Mouse (Mus musculus): ENCODE data around the gene Mettl21a.
"Not testable (repeated sequence)": the region's sequence is repeated elsewhere in the genome, so short reads cannot be mapped to it uniquely, and the experiment has no call there.

Mettl21a gene

GRCm38 (mm10) chr1:64614311-64614710 is 2.7 kb downstream of the Mettl21a start:
- no peak for DNase-seq (ENCODE audit: low spot score)

GRCm38 (mm10) chr1:64609976-64610375 is 7.1 kb downstream of the Mettl21a start:
- no peak for DNase-seq (ENCODE audit: low spot score)

- no peak for DNase-seq (ENCODE audit: low spot score)
Measured at GRCm38 (mm10) chr1:64609145-64609544, 7.9 kb downstream of the Mettl21a start.

GRCm38 (mm10) chr1:64603381-64603780 is 13.7 kb downstream of the Mettl21a start:
- DNase-seq (ENCODE audit: low spot score): no peak

GRCm38 (mm10) chr1:64601242-64601842 is 15.7 kb downstream of the Mettl21a start:
- DNase-seq (ENCODE audit: low spot score): no peak

GRCm38 (mm10) chr1:64600413-64601077 is 16.5 kb downstream of the Mettl21a start:
- no peak for DNase-seq (ENCODE audit: low spot score)

GRCm38 (mm10) chr1:64598926-64599325 is 18.1 kb downstream of the Mettl21a start:
- DNase-seq (ENCODE audit: low spot score): no peak

- DNase-seq (ENCODE audit: low spot score): no peak
Measured at GRCm38 (mm10) chr1:64578801-64579200, 38.2 kb downstream of the Mettl21a start.

- DNase-seq (ENCODE audit: low spot score): not testable (repeated sequence)
Measured at GRCm38 (mm10) chr1:64577911-64578310, 39.1 kb downstream of the Mettl21a start.

GRCm38 (mm10) chr1:64576732-64577131 is 40.3 kb downstream of the Mettl21a start:
- DNase-seq (ENCODE audit: low spot score): no peak

- no peak for DNase-seq (ENCODE audit: low spot score)
Measured at GRCm38 (mm10) chr1:64576022-64576421, 41.0 kb downstream of the Mettl21a start.

- DNase-seq (ENCODE audit: low spot score): no peak
Measured at GRCm38 (mm10) chr1:64568206-64568605, 48.8 kb downstream of the Mettl21a start.

- no peak for DNase-seq (ENCODE audit: low spot score)
Measured at GRCm38 (mm10) chr1:64560105-64560504, 56.9 kb downstream of the Mettl21a start.

Measured in urinary bladder, postnatal 10 days (tissue).